Mouse (Mus musculus) forebrain, embryonic 10.5 days (tissue): ENCODE data around the gene Rnf130. TPM values are rescaled to one million over a fixed set of nuclear protein-coding genes. Genes with fewer than 3 reads are reported as not detected.

ENCODE experiments used
- DNase-seq: peaks from one replicate; pipeline ENCODE4 v3.0.0-alpha.2; 2017; ENCODE audit warnings: low spot score; ENCODE audit errors: extremely low spot score
- H3K27ac ChIP-seq: fragments of 300-500 bp; sonication (generic); 2 replicates; pipeline ENCODE4 v1.5.1; 2016; ENCODE audit warnings: mild to moderate bottlenecking
- H3K27me3 ChIP-seq: fragments of 300-500 bp; sonication (generic); 2 replicates; pipeline ENCODE4 v1.6.1; 2016; ENCODE audit warnings: mild to moderate bottlenecking; ENCODE audit not compliant: poor library complexity, severe bottlenecking
- H3K36me3 ChIP-seq: fragments of 300-500 bp; sonication (generic); replicated peaks from 2 replicates; pipeline ENCODE4 v1.6.1; 2016; ENCODE audit warnings: mild to moderate bottlenecking, moderate library complexity
- H3K4me1 ChIP-seq: fragments of 300-500 bp; sonication (generic); 2 replicates; pipeline ENCODE4 v1.6.1; 2016
- H3K4me3 ChIP-seq: fragments of 300-500 bp; sonication (generic); 2 replicates; pipeline ENCODE4 v1.5.1; 2016; ENCODE audit warnings: mild to moderate bottlenecking, moderate library complexity
- H3K9me3 ChIP-seq: fragments of 300-500 bp; sonication (generic); 2 replicates; pipeline ENCODE4 v1.6.1; 2016; ENCODE audit warnings: mild to moderate bottlenecking, moderate library complexity
- WGBS: fragments of 180-500 bp; shearing (Covaris S2); methylation state at CpG from one replicate; pipeline ENCODE4 v1.1.7; 2016; 5-methylcytosine and 5-hydroxymethylcytosine counted together
- polyA plus RNA-seq: library from polyadenylated mRNA; unstranded; fragments of >200 nt; fragmentation: Nextera tagmentation; extraction: Ambion mirVana; gene quantifications from 2 replicates; pipeline ENCODE4 v1.2.1, GENCODE M21; 2016

Gene Rnf130
- polyA plus RNA-seq = 55.9 and 59.8 TPM in 2 replicates

GRCm38 (mm10) chr11:50024833-50025720 lies at the start of gene Rnf130:
TSS of gene Rnf130 (plus strand) at chr11:50025346.
- WGBS = under 1% methylated on average over 108 of the region's 129 CpGs
- peak within 1 kb of the TSS; percentile 98 for H3K27ac ChIP-seq
- H3K27me3 ChIP-seq = peaks cover 26% of the 10 kb centered on the region

GRCm38 (mm10) chr11:49977963-49978568 lies 47.1 kb upstream of the Rnf130 start:
- no peak for DNase-seq
- no peaks in the 10 kb centered on the region for H3K27me3 ChIP-seq
- no peak overlapping the region for H3K27ac ChIP-seq
- no peak overlapping the region for H3K4me3 ChIP-seq
- no peaks in the 10 kb centered on the region for H3K9me3 ChIP-seq
- no peaks in the 10 kb centered on the region for H3K4me1 ChIP-seq
- no peaks in the 10 kb centered on the region for H3K36me3 ChIP-seq
- WGBS = 88% methylated on average over 10 of the region's 10 CpGs

More at GRCm38 (mm10) chr11:50024833-50025720, at the start of gene Rnf130:
- Histone ChIP-seq H3K4me3 (peak within 1 kb of the TSS; percentile 97), H3K4me1 (peaks cover 42% of the 10 kb centered on the region), H3K36me3 (no peaks in the 10 kb centered on the region), H3K9me3 (no peaks in the 10 kb centered on the region)
- DNase-seq = peak; percentile 93

GRCm38 (mm10) chr11:49978935-49979334 lies 46.2 kb upstream of the Rnf130 start:
- 0 out of 2 replicates have a peak, but pooled peaks cover 3% of the 10 kb centered on the region for H3K4me1 ChIP-seq
- no peaks in the 10 kb centered on the region for H3K9me3 ChIP-seq
- WGBS = 91% methylated on average over 8 of the region's 8 CpGs
- H3K27me3 ChIP-seq = no peaks in the 10 kb centered on the region
- no peak for DNase-seq
- no peak overlapping the region for H3K27ac ChIP-seq
- no peak overlapping the region for H3K4me3 ChIP-seq
- no peaks in the 10 kb centered on the region for H3K36me3 ChIP-seq

- 0 out of 2 replicates have a peak, but pooled peaks cover 3% of the 10 kb centered on the region for H3K4me1 ChIP-seq
- H3K36me3 ChIP-seq = no peaks in the 10 kb centered on the region
- WGBS = 74% methylated on average over 6 of the region's 6 CpGs
- H3K27ac ChIP-seq = no peak overlapping the region
- no peak for DNase-seq
- H3K27me3 ChIP-seq = no peaks in the 10 kb centered on the region
- H3K4me3 ChIP-seq = no peak overlapping the region
- no peaks in the 10 kb centered on the region for H3K9me3 ChIP-seq
Measured at GRCm38 (mm10) chr11:49980681-49981235, 44.4 kb upstream of the Rnf130 start.

GRCm38 (mm10) chr11:49981321-49981963 lies 43.7 kb upstream of the Rnf130 start:
- no peaks in the 10 kb centered on the region for H3K9me3 ChIP-seq
- H3K36me3 ChIP-seq = no peaks in the 10 kb centered on the region
- 0 out of 2 replicates have a peak, but pooled peaks cover 3% of the 10 kb centered on the region for H3K4me1 ChIP-seq
- no peak overlapping the region for H3K4me3 ChIP-seq
- WGBS = 91% methylated on average over 7 of the region's 7 CpGs
- no peak for DNase-seq
- H3K27me3 ChIP-seq = no peaks in the 10 kb centered on the region
- no peak overlapping the region for H3K27ac ChIP-seq

GRCm38 (mm10) chr11:49982094-49982493 lies 43.1 kb upstream of the Rnf130 start:
- DNase-seq = no peak
- Histone ChIP-seq H3K27ac (no peak overlapping the region), H3K27me3 (no peaks in the 10 kb centered on the region), H3K4me3 (no peak overlapping the region), H3K9me3 (no peaks in the 10 kb centered on the region), H3K36me3 (no peaks in the 10 kb centered on the region), H3K4me1 (0 out of 2 replicates have a peak, but pooled peaks cover 3% of the 10 kb centered on the region)
- WGBS = 88% methylated on average over 4 of the region's 4 CpGs

GRCm38 (mm10) chr11:49982881-49983280 lies 42.3 kb upstream of the Rnf130 start:
- no peak for DNase-seq
- Histone ChIP-seq H3K4me1 (0 out of 2 replicates have a peak, but pooled peaks cover 3% of the 10 kb centered on the region), H3K9me3 (no peaks in the 10 kb centered on the region), H3K27me3 (no peaks in the 10 kb centered on the region), H3K4me3 (no peak overlapping the region), H3K36me3 (no peaks in the 10 kb centered on the region), H3K27ac (no peak overlapping the region)
- WGBS = 66% methylated on average over 4 of the region's 4 CpGs

GRCm38 (mm10) chr11:49983875-49984552 lies 41.1 kb upstream of the Rnf130 start:
- H3K36me3 ChIP-seq = no peaks in the 10 kb centered on the region
- no peak overlapping the region for H3K4me3 ChIP-seq
- H3K27ac ChIP-seq = no peak overlapping the region
- no peaks in the 10 kb centered on the region for H3K27me3 ChIP-seq
- 0 out of 2 replicates have a peak, but pooled peaks cover 3% of the 10 kb centered on the region for H3K4me1 ChIP-seq
- no peak for DNase-seq
- H3K9me3 ChIP-seq = no peaks in the 10 kb centered on the region
- 89% methylated on average over 4 of the region's 4 CpGs for WGBS

- no peak for DNase-seq
- Histone ChIP-seq H3K4me1 (0 out of 2 replicates have a peak, but pooled peaks cover 3% of the 10 kb centered on the region), H3K36me3 (no peaks in the 10 kb centered on the region), H3K4me3 (no peak overlapping the region), H3K27ac (no peak overlapping the region), H3K27me3 (no peaks in the 10 kb centered on the region), H3K9me3 (no peaks in the 10 kb centered on the region)
- WGBS = 88% methylated on average over 4 of the region's 4 CpGs
Measured at GRCm38 (mm10) chr11:49985009-49985408, 40.1 kb upstream of the Rnf130 start.

GRCm38 (mm10) chr11:49986277-49987036 lies 38.7 kb upstream of the Rnf130 start:
- H3K9me3 ChIP-seq = no peaks in the 10 kb centered on the region
- WGBS = 21% methylated on average over 10 of the region's 10 CpGs
- 0 out of 2 replicates have a peak, but pooled peaks cover 3% of the 10 kb centered on the region for H3K4me1 ChIP-seq
- no peak overlapping the region for H3K27ac ChIP-seq
- H3K27me3 ChIP-seq = no peaks in the 10 kb centered on the region
- no peaks in the 10 kb centered on the region for H3K36me3 ChIP-seq
- DNase-seq = peak; percentile 53
- H3K4me3 ChIP-seq = no peak overlapping the region

- Histone ChIP-seq H3K36me3 (no peaks in the 10 kb centered on the region), H3K4me3 (no peak overlapping the region), H3K9me3 (no peaks in the 10 kb centered on the region), H3K27ac (no peak overlapping the region), H3K4me1 (no peaks in the 10 kb centered on the region), H3K27me3 (no peaks in the 10 kb centered on the region)
- DNase-seq = no peak
- 93% methylated on average over 2 of the region's 2 CpGs for WGBS
Measured at GRCm38 (mm10) chr11:49994536-49994935, 30.6 kb upstream of the Rnf130 start.
